Mouse (Mus musculus) CH12.LX (cell line): ENCODE data around the gene Map2. TPM values are rescaled to one million over a fixed set of nuclear protein-coding genes. Genes with fewer than 3 reads are reported as not detected.

Source experiments
- DNase-seq: peaks from one replicate; pipeline ENCODE4 v3.0.0-alpha.2; 2013; ENCODE audit errors: extremely low read depth
- H3K27ac ChIP-seq: 2 replicates; pipeline ENCODE4 v1.5.1; 2012; ENCODE audit warnings: low read depth, mild to moderate bottlenecking, control low read depth, moderate library complexity; ENCODE audit not compliant: insufficient read depth
- H3K27me3 ChIP-seq: replicated peaks from 2 replicates; pipeline ENCODE3; 2012; ENCODE audit warnings: inconsistent platforms
- H3K36me3 ChIP-seq, 2 experiments: replicated peaks in 1 of 2; 2 replicates each; pipeline versions ENCODE3 to v1.6.1; 2012; ENCODE audit warnings: inconsistent platforms in 1 of 2, low read length in 1 of 2, mild to moderate bottlenecking in 1 of 2, mixed read lengths in 1 of 2, moderate library complexity in 1 of 2; ENCODE audit not compliant: control insufficient read depth in 1 of 2, insufficient read depth in 1 of 2
- H3K4me1 ChIP-seq, 2 experiments: 2 replicates each; pipeline ENCODE4 v1.6.1; 2012; ENCODE audit warnings: inconsistent platforms in 1 of 2, moderate library complexity in 1 of 2; ENCODE audit not compliant: insufficient read depth in 2 of 2, control insufficient read depth in 1 of 2
- H3K4me2 ChIP-seq: 2 replicates; pipeline ENCODE4 v1.6.1; 2012; ENCODE audit warnings: low read depth, mild to moderate bottlenecking, control low read depth; ENCODE audit not compliant: poor library complexity, insufficient read depth, severe bottlenecking
- H3K4me3 ChIP-seq, 3 experiments: fragments of 150-350 bp in 1 of 3; sonication (generic) in 1 of 3; replicated peaks in 1 of 3; 2 replicates each; pipeline versions ENCODE3 to v1.5.1; 2011 to 2012; ENCODE audit warnings: low read depth in 2 of 3, low read length in 2 of 3, mild to moderate bottlenecking in 2 of 3, moderate library complexity in 2 of 3, control low read depth in 1 of 3, improper control_type of control experiment in 1 of 3, inconsistent platforms in 1 of 3, mixed read lengths in 1 of 3; ENCODE audit not compliant: poor library complexity in 1 of 3
- H3K79me2 ChIP-seq: replicated peaks from 2 replicates; pipeline ENCODE4 v1.6.1; 2012; ENCODE audit warnings: mild to moderate bottlenecking, moderate library complexity; ENCODE audit not compliant: control insufficient read depth, poor library complexity, insufficient read depth, severe bottlenecking; ENCODE audit errors: extremely low read depth
- H3K9ac ChIP-seq: 2 replicates; pipeline ENCODE4 v1.6.1; 2012; ENCODE audit warnings: low read depth, mild to moderate bottlenecking, control low read depth, moderate library complexity; ENCODE audit not compliant: insufficient read depth
- H3K9me3 ChIP-seq: replicated peaks from 2 replicates; pipeline ENCODE3; 2012; ENCODE audit warnings: low read length, inconsistent platforms, mixed read lengths
- BHLHE40 ChIP-seq: IDR thresholded peaks from 2 replicates; pipeline ENCODE4 v1.6.1; 2011; ENCODE audit warnings: mild to moderate bottlenecking, low read depth, low read length, improper control_type of control experiment
- CTCF ChIP-seq, 2 experiments: IDR thresholded peaks in 1 of 2; conservative IDR thresholded peaks in 1 of 2; 2 replicates each; pipeline ENCODE4 v1.5.1; 2011 to 2012; ENCODE audit warnings: low read depth in 2 of 2, low read length in 2 of 2, improper control_type of control experiment in 1 of 2, inconsistent platforms in 1 of 2, mild to moderate bottlenecking in 1 of 2, moderate library complexity in 1 of 2
- E2F4 ChIP-seq: IDR thresholded peaks from 2 replicates; pipeline ENCODE4 v1.6.1; 2011; ENCODE audit warnings: low read depth, low read length, improper control_type of control experiment; ENCODE audit not compliant: insufficient replicate concordance
- EP300 ChIP-seq: IDR thresholded peaks from 2 replicates; pipeline ENCODE4 v1.6.1; 2011; ENCODE audit warnings: low read length, improper control_type of control experiment
- IRF4 ChIP-seq: IDR thresholded peaks from 2 replicates; pipeline ENCODE4 v1.6.1; 2014; ENCODE audit warnings: low read depth, mild to moderate bottlenecking, inconsistent platforms, low read length, improper control_type of control experiment
- JUND ChIP-seq: conservative IDR thresholded peaks from 2 replicates; pipeline ENCODE4 v1.6.1; 2011; ENCODE audit warnings: low read depth, low read length, improper control_type of control experiment
- MAZ ChIP-seq: IDR thresholded peaks from 2 replicates; pipeline ENCODE4 v1.6.1; 2012; ENCODE audit warnings: low read depth, mild to moderate bottlenecking, inconsistent platforms, low read length, improper control_type of control experiment, moderate library complexity
- NELFE ChIP-seq: IDR thresholded peaks from 2 replicates; pipeline ENCODE4 v1.6.1; 2011; ENCODE audit warnings: low read depth, low read length, improper control_type of control experiment
- POLR2AphosphoS2 ChIP-seq: IDR thresholded peaks from 2 replicates; pipeline ENCODE4 v1.6.1; 2011; ENCODE audit warnings: low read depth, low read length, improper control_type of control experiment
- SIN3A ChIP-seq: IDR thresholded peaks from 2 replicates; pipeline ENCODE4 v1.6.1; 2012; ENCODE audit warnings: low read length, improper control_type of control experiment, inconsistent platforms
- USF1 ChIP-seq: IDR thresholded peaks from 2 replicates; pipeline ENCODE4 v1.6.1; 2014; ENCODE audit warnings: low read depth, mild to moderate bottlenecking, inconsistent platforms, low read length, improper control_type of control experiment
- ZC3H11A ChIP-seq: IDR thresholded peaks from 2 replicates; pipeline ENCODE4 v1.6.1; 2012; ENCODE audit warnings: low read depth, mild to moderate bottlenecking, inconsistent platforms, low read length, improper control_type of control experiment
- ZMIZ1 ChIP-seq: IDR thresholded peaks from 2 replicates; pipeline ENCODE4 v1.6.1; 2012; ENCODE audit warnings: low read depth, mild to moderate bottlenecking, inconsistent platforms, low read length, improper control_type of control experiment
- dilution Hi-C: fragments of 300-500 bp; cut with MboI; formaldehyde crosslinking; loops from 2 replicates; pipeline ENCODE4 v1.14.3; 2020; ENCODE audit warnings: low sequenced_read_pairs; ENCODE audit not compliant: extremely low pct_unique_long_range_greater_than_20kb, extremely low pct_ligation_motif_present
- in situ Hi-C: fragments of 300-500 bp; cut with MboI; formaldehyde crosslinking; loops from 3 replicates; pipeline ENCODE4 v1.14.3; 2019; ENCODE audit warnings: low sequenced_read_pairs, low pct_ligation_motif_present, low pct_unique_long_range_greater_than_20kb, mixed read lengths
- polyA plus RNA-seq: library from polyadenylated mRNA; unstranded; fragments of >175 nt; gene quantifications from 2 replicates; pipeline ENCODE4 v1.2.1, GENCODE M21; 2012; ENCODE audit warnings: low read depth; ENCODE audit not compliant: insufficient read length
- total RNA-seq, 2 experiments: library from RNA; depleted of rRNA; stranded (reverse); fragments of 300-350 nt in 1 of 2; fragments of >200 nt in 1 of 2; gene quantifications; 2 replicates each; pipeline ENCODE4 v1.2.3; 2012 to 2014

Gene Map2
- total and polyA plus RNA-seq, 3 experiments: 1.5 to 6.5 (median 5.9) TPM

- H3K9ac ChIP-seq: no peak overlapping the region
- no peak for TF ChIP-seq MAZ
- no peak for TF ChIP-seq SIN3A
- no peak for TF ChIP-seq USF1
- TF ChIP-seq JUND: no peak
- no peaks in the 10 kb centered on the region for H3K4me1 ChIP-seq
- no peak overlapping the region for H3K27ac ChIP-seq
- H3K79me2 ChIP-seq: no peaks in the 10 kb centered on the region
- DNase-seq: no peak
- H3K27me3 ChIP-seq: no peaks in the 10 kb centered on the region
- no peak overlapping the region for H3K4me2 ChIP-seq
- in situ Hi-C loops (no loop called here), dilution Hi-C loops (no loop called here)
- no peak overlapping the region for H3K4me3 ChIP-seq
- H3K36me3 ChIP-seq: no peaks in the 10 kb centered on the region
- no peaks in the 10 kb centered on the region for H3K9me3 ChIP-seq
Observed at GRCm38 (mm10) chr1:66299376-66299775, 124.3 kb downstream of the Map2 start.

GRCm38 (mm10) chr1:66320378-66321135, 145.5 kb downstream of the Map2 start:
- in situ Hi-C loops: no loop called here

GRCm38 (mm10) chr1:66321136-66321502, 146.0 kb downstream of the Map2 start:
- H3K9me3 ChIP-seq: no peaks in the 10 kb centered on the region
- in situ Hi-C loops (no loop called here), dilution Hi-C loops (no loop called here)
- H3K79me2 ChIP-seq: no peaks in the 10 kb centered on the region
- H3K36me3 ChIP-seq: no peaks in the 10 kb centered on the region
- H3K4me3 ChIP-seq: no peak overlapping the region
- no peak overlapping the region for H3K4me2 ChIP-seq
- no peak for DNase-seq
- no peak for TF ChIP-seq CTCF (conservative IDR thresholded peaks at IDR 0.05 in 1 of 2, IDR thresholded peaks at IDR 0.05 in 1 of 2; ENCODE audit: low read depth in 2 of 2, low read length in 2 of 2)
- TF ChIP-seq ZMIZ1: no peak
- no peak for TF ChIP-seq NELFE
- no peak for TF ChIP-seq POLR2AphosphoS2
- no peak for TF ChIP-seq EP300
- H3K9ac ChIP-seq: no peak overlapping the region
- no peak overlapping the region for H3K27ac ChIP-seq
- no peaks in the 10 kb centered on the region for H3K27me3 ChIP-seq
- peaks cover 2 to 10% of the 10 kb centered on the region in 2 experiments; a peak in 3 of 4 replicates for H3K4me1 ChIP-seq

More at GRCm38 (mm10) chr1:66320378-66321135, 145.5 kb downstream of the Map2 start:
- Histone ChIP-seq H3K9ac (no peak overlapping the region), H3K79me2 (no peaks in the 10 kb centered on the region), H3K4me2 (no peak overlapping the region), H3K4me1 (peaks cover 2 to 10% of the 10 kb centered on the region in 2 experiments; a peak in 3 of 4 replicates), H3K4me3 (no peak overlapping the region), H3K9me3 (no peaks in the 10 kb centered on the region), H3K36me3 (no peaks in the 10 kb centered on the region), H3K27me3 (no peaks in the 10 kb centered on the region), H3K27ac (no peak overlapping the region)
- TF ChIP-seq CTCF (conservative IDR thresholded peaks at IDR 0.05 in 1 of 2, IDR thresholded peaks at IDR 0.05 in 1 of 2; ENCODE audit: low read depth in 2 of 2, low read length in 2 of 2): no peak
- TF ChIP-seq IRF4: no peak
- TF ChIP-seq BHLHE40: no peak
- no peak for TF ChIP-seq ZC3H11A
- TF ChIP-seq EP300: no peak
- no peak for TF ChIP-seq USF1
- no peak for TF ChIP-seq E2F4
- dilution Hi-C loops: no loop called here
- DNase-seq: no peak
